Mouse (Mus musculus): ENCODE measurements at regions not wholly inside any gene's neighbourhood (a gene's known extent, or its start where the extent isn't known, plus 50 kb on each side); places are given as distances from the start of the nearest gene placed in this dataset.

DNA sequence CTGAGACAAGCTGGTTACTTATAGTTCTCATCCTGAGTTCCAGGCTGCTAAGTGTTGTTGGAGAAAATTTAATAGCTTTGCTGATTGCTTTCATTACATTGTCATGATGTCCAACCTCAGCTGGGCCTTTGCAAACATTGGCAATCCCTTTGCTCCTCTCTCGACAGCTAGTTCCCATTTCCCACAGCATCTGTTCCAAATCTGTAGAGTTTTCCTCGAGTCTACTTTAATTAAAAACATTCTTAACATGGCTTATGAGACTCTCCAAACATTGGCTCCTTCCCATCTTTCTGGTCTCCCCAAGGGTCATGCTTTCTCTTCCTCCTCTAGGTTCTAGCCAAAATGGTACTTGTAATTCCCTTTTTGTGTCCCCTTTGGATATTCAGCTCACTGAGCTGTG is 672.6 kb upstream of the Gm8797 start:
- no peak for TF ChIP-seq CTCF (IDR thresholded peaks at IDR 0.05; ENCODE audit: low read depth)
- DNase-seq (no peak), ATAC-seq (ENCODE audit: insufficient read depth) (no peak)
- Histone ChIP-seq H3K27me3 (ENCODE audit: insufficient read depth, low read length) (no peaks in the 10 kb centered on the region), H3K4me1 (ENCODE audit: insufficient read depth) (no peaks in the 10 kb centered on the region), H3K9me3 (ENCODE audit: low read depth, low read length) (no peaks in the 10 kb centered on the region), H3K4me3 (ENCODE audit: low read depth, low read length) (no peak overlapping the region), H3K27ac (ENCODE audit: low read depth) (no peak overlapping the region), H3K36me3 (ENCODE audit: insufficient read depth) (no peaks in the 10 kb centered on the region), H3K9ac (no peak overlapping the region), H3K4me2 (no peak overlapping the region)
- 47% methylated on average over 2 of the region's 2 CpGs for WGBS

DNA sequence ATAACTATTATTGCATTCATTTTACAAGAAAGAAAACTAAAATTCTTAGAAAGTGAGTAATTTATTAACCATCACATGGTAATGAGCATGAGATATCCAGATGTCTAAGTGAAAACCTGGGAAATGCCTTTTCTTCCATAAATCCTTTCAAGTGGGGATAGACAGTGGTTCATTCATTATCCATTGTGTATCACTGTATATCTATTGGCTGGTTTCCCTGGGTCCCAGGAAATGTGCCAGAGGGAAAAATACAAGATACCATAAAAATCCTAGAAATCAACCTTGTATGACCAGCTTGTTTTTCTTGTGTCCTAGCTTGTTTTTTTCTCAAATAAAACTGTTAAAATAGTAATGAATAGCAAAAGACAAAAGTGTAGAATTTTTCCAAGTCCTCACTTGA is 663.9 kb upstream of the Gm8797 start:
- H3K27ac ChIP-seq (ENCODE audit: low read depth), result no peak overlapping the region
- no peaks in the 10 kb centered on the region for H3K36me3 ChIP-seq (ENCODE audit: insufficient read depth)
- H3K4me1 ChIP-seq (ENCODE audit: insufficient read depth), result no peaks in the 10 kb centered on the region
- no peaks in the 10 kb centered on the region for H3K9me3 ChIP-seq (ENCODE audit: low read depth, low read length)
- no peak overlapping the region for H3K4me2 ChIP-seq
- no peak overlapping the region for H3K4me3 ChIP-seq (ENCODE audit: low read depth, low read length)
- DNase-seq (no peak), ATAC-seq (ENCODE audit: insufficient read depth) (no peak)
- no peaks in the 10 kb centered on the region for H3K27me3 ChIP-seq (ENCODE audit: insufficient read depth, low read length)
- no peak overlapping the region for H3K9ac ChIP-seq
- TF ChIP-seq CTCF (IDR thresholded peaks at IDR 0.05; ENCODE audit: low read depth), result no peak

DNA sequence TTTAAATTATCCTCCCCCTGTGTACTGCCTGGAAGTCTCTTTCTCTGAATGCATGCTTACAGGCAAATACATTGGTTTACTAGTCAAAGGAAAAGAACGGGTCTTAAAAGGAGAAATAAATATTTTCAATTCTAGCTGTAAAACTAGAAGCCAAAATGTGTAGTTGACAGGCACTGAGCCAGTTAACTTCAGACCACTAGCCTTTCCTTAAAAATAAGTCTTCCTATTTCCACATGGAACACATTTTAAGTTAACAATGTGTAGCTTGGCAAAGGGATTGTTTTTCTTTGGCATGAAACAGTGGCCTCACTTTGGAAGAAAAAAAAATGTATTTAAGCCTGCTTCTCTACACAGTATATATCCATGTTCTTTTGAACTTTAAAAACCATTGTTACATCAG is 661.7 kb upstream of the Gm8797 start:
- DNase-seq, result peak; percentile 48
- H3K36me3 ChIP-seq (ENCODE audit: insufficient read depth), result no peaks in the 10 kb centered on the region
- H3K4me1 ChIP-seq (ENCODE audit: insufficient read depth), result no peaks in the 10 kb centered on the region
- no peak overlapping the region for H3K27ac ChIP-seq (ENCODE audit: low read depth)
- no peak overlapping the region for H3K4me2 ChIP-seq
- no peak overlapping the region for H3K9ac ChIP-seq
- no peak overlapping the region for H3K4me3 ChIP-seq (ENCODE audit: low read depth, low read length)
- H3K27me3 ChIP-seq (ENCODE audit: insufficient read depth, low read length), result no peaks in the 10 kb centered on the region
- 0 out of 2 replicates have a peak, but pooled peaks have one; percentile 20 for ATAC-seq (ENCODE audit: insufficient read depth)
- no peaks in the 10 kb centered on the region for H3K9me3 ChIP-seq (ENCODE audit: low read depth, low read length)
- no peak for TF ChIP-seq CTCF (IDR thresholded peaks at IDR 0.05; ENCODE audit: low read depth)
- 27% methylated on average over 1 of the region's 1 CpGs for WGBS

DNA sequence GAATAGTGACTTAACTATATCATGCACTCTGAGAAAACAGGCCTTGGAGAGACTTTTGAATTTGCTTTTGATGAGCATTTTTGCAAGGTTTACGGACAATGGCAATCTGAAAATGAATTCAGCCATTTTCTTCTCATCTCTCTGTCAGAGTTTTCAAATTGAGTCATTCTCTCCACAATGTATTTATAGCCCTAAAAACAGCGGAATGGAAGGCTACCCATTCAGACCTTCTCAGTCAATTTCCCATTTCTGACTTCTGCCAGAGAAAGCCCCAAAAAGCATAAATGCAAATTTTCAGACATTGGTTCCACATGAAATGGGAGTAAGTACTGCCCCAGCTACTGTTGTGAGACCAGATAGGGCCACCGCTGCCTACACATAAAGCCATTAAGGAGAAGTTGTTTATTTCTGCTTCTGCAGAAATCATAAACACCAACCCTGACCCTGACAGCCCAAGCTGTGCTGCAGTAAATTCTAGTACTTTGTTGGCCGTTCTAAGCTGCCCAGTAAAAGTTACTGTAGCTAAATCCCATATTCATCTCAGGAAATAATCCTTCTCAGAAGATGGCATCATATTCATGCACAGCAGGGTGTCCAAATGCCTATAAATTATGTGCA is 661.1 kb upstream of the Gm8797 start:
- no peaks in the 10 kb centered on the region for H3K9me3 ChIP-seq (ENCODE audit: low read depth, low read length)
- peak overlapping the region; percentile 51; the same call in 1 of the 2 replicates for H3K27ac ChIP-seq (ENCODE audit: low read depth)
- no peaks in the 10 kb centered on the region for H3K36me3 ChIP-seq (ENCODE audit: insufficient read depth)
- no peak overlapping the region for H3K9ac ChIP-seq
- no peak overlapping the region for H3K4me3 ChIP-seq (ENCODE audit: low read depth, low read length)
- DNase-seq, result peak; percentile 57
- H3K27me3 ChIP-seq (ENCODE audit: insufficient read depth, low read length), result no peaks in the 10 kb centered on the region
- H3K4me1 ChIP-seq (ENCODE audit: insufficient read depth), result no peaks in the 10 kb centered on the region
- no peak for TF ChIP-seq CTCF (IDR thresholded peaks at IDR 0.05; ENCODE audit: low read depth)
- WGBS, result 47% methylated on average over 4 of the region's 4 CpGs
- H3K4me2 ChIP-seq, result no peak overlapping the region
- ATAC-seq (ENCODE audit: insufficient read depth), result peak; percentile 87

DNA sequence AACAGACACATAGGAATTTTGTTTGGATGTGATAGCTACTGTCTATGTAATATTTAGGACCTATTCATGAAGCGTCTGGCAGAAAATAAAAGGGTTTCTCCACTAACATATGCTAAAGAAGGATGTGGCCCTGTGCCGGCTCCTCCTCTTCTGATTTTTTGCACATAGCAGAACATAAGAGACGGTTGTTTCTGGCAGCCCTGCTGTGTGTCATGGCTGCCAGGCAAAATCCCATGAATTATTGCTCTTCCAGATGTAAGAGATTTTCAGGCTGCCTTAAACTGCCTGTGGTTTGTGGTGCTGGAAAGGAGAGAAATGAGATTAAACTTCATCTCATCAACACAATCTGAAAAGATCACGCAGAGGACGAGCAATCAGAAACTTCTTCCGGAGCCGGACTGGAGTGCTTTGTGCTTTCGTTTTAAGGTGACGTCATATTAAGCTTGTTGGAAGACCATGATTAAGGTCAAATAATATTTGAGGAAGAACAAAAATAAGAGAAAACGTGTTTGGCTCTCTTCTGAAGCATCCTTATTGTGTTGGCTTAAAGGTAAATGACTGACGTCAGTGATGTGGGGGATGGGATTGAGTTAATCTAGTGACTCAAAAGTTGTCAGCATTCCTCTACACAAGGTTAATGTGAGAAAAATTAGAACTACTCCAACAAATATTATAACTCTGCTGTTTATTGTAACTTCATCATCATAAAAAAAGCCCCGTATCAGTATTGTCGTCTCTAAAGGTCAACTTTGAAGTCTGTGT is 660.3 kb upstream of the Gm8797 start:
- DNase-seq, result peak; percentile 78
- Histone ChIP-seq H3K4me2 (peak overlapping the region; percentile 33), H3K4me3 (ENCODE audit: low read depth, low read length) (no peak overlapping the region), H3K4me1 (ENCODE audit: insufficient read depth) (no peaks in the 10 kb centered on the region), H3K36me3 (ENCODE audit: insufficient read depth) (no peaks in the 10 kb centered on the region), H3K9me3 (ENCODE audit: low read depth, low read length) (no peaks in the 10 kb centered on the region), H3K27me3 (ENCODE audit: insufficient read depth, low read length) (no peaks in the 10 kb centered on the region), H3K27ac (ENCODE audit: low read depth) (peak overlapping the region; percentile 51), H3K9ac (no peak overlapping the region)
- no peak for TF ChIP-seq CTCF (IDR thresholded peaks at IDR 0.05; ENCODE audit: low read depth)
- 41% methylated on average over 13 of the region's 13 CpGs for WGBS
- peak; percentile 96 for ATAC-seq (ENCODE audit: insufficient read depth)

DNA sequence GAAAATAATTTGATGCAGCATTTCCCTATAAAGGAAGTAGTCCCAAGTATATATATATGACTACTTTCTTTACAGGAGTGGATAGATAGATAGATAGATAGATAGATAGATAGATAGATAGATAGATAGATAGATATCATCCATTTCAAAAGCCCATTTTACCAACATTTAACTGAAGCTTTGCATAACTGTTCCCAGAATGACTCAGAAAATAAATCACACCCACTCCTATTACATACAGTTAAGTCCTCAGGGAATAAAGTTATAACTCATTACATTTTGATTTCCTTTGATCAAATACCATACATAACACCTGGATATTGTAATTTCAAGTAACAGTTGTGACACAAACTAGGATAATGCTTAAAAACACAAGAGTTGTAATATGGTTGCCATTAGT is 659.6 kb upstream of the Gm8797 start:
- Histone ChIP-seq H3K4me2 (no peak overlapping the region), H3K4me1 (ENCODE audit: insufficient read depth) (no peaks in the 10 kb centered on the region), H3K27ac (ENCODE audit: low read depth) (no peak overlapping the region), H3K27me3 (ENCODE audit: insufficient read depth, low read length) (no peaks in the 10 kb centered on the region), H3K9me3 (ENCODE audit: low read depth, low read length) (no peaks in the 10 kb centered on the region), H3K4me3 (ENCODE audit: low read depth, low read length) (no peak overlapping the region), H3K9ac (no peak overlapping the region), H3K36me3 (ENCODE audit: insufficient read depth) (no peaks in the 10 kb centered on the region)
- ATAC-seq (ENCODE audit: insufficient read depth), result no peak
- DNase-seq, result no peak
- TF ChIP-seq CTCF (IDR thresholded peaks at IDR 0.05; ENCODE audit: low read depth), result no peak

All from lung, embryonic 14.5 days (tissue).